Mouse (Mus musculus) stomach, embryonic 14.5 days (tissue): Measurements from ENCODE around the gene Vsx2. TPM values are rescaled to one million over a fixed set of nuclear protein-coding genes. Genes with fewer than 3 reads are reported as not detected.
"Not testable (repeated sequence)": the region's sequence is repeated elsewhere in the genome, so short reads cannot be mapped to it uniquely, and the experiment has no call there.

ENCODE experiments used
- ATAC-seq: fragments of 200-750 bp; cut with Nextera tagmentation; 2 replicates; pipeline ENCODE4 v1.8.0; 2017; ENCODE audit warnings: low read depth, moderate TSS enrichment; ENCODE audit not compliant: insufficient number of reproducible peaks, insufficient read depth, low FRiP score
- H3K27ac ChIP-seq: fragments of 300-500 bp; sonication (generic); 2 replicates; pipeline ENCODE4 v1.5.1; 2014; ENCODE audit warnings: mild to moderate bottlenecking, low read length, moderate library complexity, mixed read lengths
- H3K27me3 ChIP-seq: fragments of 300-500 bp; sonication (generic); 2 replicates; pipeline ENCODE4 v1.6.1; 2014; ENCODE audit warnings: low read length, control low read depth, mixed read lengths; ENCODE audit not compliant: control insufficient read depth, insufficient read depth
- H3K36me3 ChIP-seq: fragments of 300-500 bp; sonication (generic); 2 replicates; pipeline ENCODE4 v1.6.1; 2014; ENCODE audit warnings: mild to moderate bottlenecking, control low read depth, low read length, moderate library complexity, mixed read lengths; ENCODE audit not compliant: control insufficient read depth, insufficient read depth
- H3K4me1 ChIP-seq: fragments of 300-500 bp; sonication (generic); 2 replicates; pipeline ENCODE4 v1.6.1; 2014; ENCODE audit warnings: low read length, control low read depth, mixed read lengths; ENCODE audit not compliant: control insufficient read depth, insufficient read depth
- H3K4me2 ChIP-seq: fragments of 300-500 bp; sonication (generic); replicated peaks from 2 replicates; pipeline ENCODE4 v1.6.1; 2014; ENCODE audit warnings: low read depth, low read length, control low read depth
- H3K4me3 ChIP-seq: fragments of 300-500 bp; sonication (generic); 2 replicates; pipeline ENCODE4 v1.5.1; 2014; ENCODE audit warnings: low read depth, low read length, control low read depth
- H3K9ac ChIP-seq: fragments of 300-500 bp; sonication (generic); replicated peaks from 2 replicates; pipeline ENCODE4 v1.6.1; 2014; ENCODE audit warnings: low read depth, mild to moderate bottlenecking, control low read depth, low read length, moderate library complexity, mixed read lengths
- H3K9me3 ChIP-seq: fragments of 300-500 bp; sonication (generic); 2 replicates; pipeline ENCODE4 v1.6.1; 2016; ENCODE audit warnings: low read depth, low read length, control low read depth; ENCODE audit not compliant: control insufficient read depth
- WGBS: fragments of 180-500 bp; shearing (Covaris S2); extraction: QIAGEN DNeasy Blood & Tissue Kit; methylation state at CpG from one replicate; pipeline ENCODE4 v1.1.7; 2014; 5-methylcytosine and 5-hydroxymethylcytosine counted together
- polyA plus RNA-seq: library from polyadenylated mRNA; unstranded; fragments of >200 nt; fragmentation: Nextera tagmentation; extraction: Ambion mirVana; gene quantifications from 2 replicates; pipeline ENCODE4 v1.2.1, GENCODE M21; 2014

Vsx2 gene
- polyA plus RNA-seq, 1 experiment from 2014 or later = not detected

DNA sequence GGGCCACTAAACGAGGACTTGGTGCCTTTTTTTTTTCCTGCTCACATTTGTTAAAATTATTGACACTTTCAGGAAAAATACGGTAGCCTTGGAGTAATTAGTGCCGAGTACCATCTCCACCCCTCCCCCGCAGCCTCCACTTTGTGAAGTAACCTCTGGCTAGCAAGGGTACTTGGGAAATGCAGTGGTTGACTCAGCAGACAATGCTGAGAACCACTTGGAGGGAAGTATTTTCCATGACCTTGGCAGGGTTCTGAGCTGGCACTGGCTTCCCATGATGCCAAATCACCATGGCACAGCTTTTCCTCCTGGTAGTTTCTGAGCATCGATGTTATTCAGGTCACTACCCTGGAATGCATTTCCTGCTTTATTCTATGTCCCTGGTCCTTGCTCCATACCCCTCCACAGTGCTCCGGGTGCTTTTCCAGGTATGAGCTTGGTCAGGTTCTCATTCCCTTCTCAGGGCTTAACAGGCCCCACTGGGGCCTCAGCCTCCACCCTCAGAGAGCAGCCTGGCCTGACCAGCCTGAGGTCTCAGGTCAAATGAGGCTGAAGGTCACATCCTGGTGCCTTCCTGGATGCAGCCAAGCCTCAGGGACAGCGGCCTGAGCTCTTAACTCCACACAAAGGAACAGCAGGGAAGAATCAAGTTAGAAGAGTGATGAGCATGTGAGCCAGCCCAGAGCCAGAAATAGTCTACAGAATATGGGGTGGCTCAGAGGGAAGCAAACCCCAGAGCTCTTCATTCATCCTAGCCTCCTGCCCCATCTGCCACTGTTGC, 35.7 kb upstream of the Vsx2 start:
- H3K4me3 ChIP-seq = no peak overlapping the region
- WGBS = 77% methylated on average over 7 of the region's 7 CpGs

GRCm38 (mm10) chr12:84539537-84539936, 30.0 kb upstream of the Vsx2 start:
- not testable (repeated sequence) for H3K27me3 ChIP-seq, ATAC-seq, H3K4me2 ChIP-seq, H3K27ac ChIP-seq, H3K9me3 ChIP-seq, H3K4me1 ChIP-seq, H3K9ac ChIP-seq, H3K36me3 ChIP-seq, H3K4me3 ChIP-seq
- 74% methylated on average over 2 of the region's 3 CpGs for WGBS

More for the DNA sequence above, 35.7 kb upstream of the Vsx2 start:
- H3K4me2 ChIP-seq = no peak overlapping the region
- H3K36me3 ChIP-seq = 0 out of 2 replicates have a peak, but pooled peaks cover 10% of the 10 kb centered on the region
- no peak for ATAC-seq
- H3K4me1 ChIP-seq = no peaks in the 10 kb centered on the region
- H3K9ac ChIP-seq = no peak overlapping the region
- no peak overlapping the region for H3K27ac ChIP-seq
- H3K27me3 ChIP-seq = no peaks in the 10 kb centered on the region
- H3K9me3 ChIP-seq = no peaks in the 10 kb centered on the region

- Histone ChIP-seq H3K9ac (no peak overlapping the region), H3K27ac (no peak overlapping the region), H3K9me3 (no peaks in the 10 kb centered on the region), H3K27me3 (no peaks in the 10 kb centered on the region), H3K4me1 (no peaks in the 10 kb centered on the region), H3K4me2 (no peak overlapping the region), H3K36me3 (no peaks in the 10 kb centered on the region), H3K4me3 (no peak overlapping the region)
- no peak for ATAC-seq
- WGBS = 80% methylated on average over 11 of the region's 11 CpGs
Measured at GRCm38 (mm10) chr12:84541391-84541958, 28.1 kb upstream of the Vsx2 start.

GRCm38 (mm10) chr12:84546028-84546427, 23.5 kb upstream of the Vsx2 start:
- WGBS = 4% methylated on average over 12 of the region's 12 CpGs
- no peak overlapping the region for H3K4me3 ChIP-seq
- no peaks in the 10 kb centered on the region for H3K4me1 ChIP-seq
- H3K27ac ChIP-seq = no peak overlapping the region
- ATAC-seq = no peak
- H3K36me3 ChIP-seq = no peaks in the 10 kb centered on the region
- no peaks in the 10 kb centered on the region for H3K9me3 ChIP-seq
- H3K9ac ChIP-seq = no peak overlapping the region
- H3K4me2 ChIP-seq = no peak overlapping the region
- H3K27me3 ChIP-seq = no peaks in the 10 kb centered on the region

GRCm38 (mm10) chr12:84546577-84547085, 22.9 kb upstream of the Vsx2 start:
- no peak for ATAC-seq
- Histone ChIP-seq H3K4me3 (no peak overlapping the region), H3K4me2 (no peak overlapping the region), H3K27ac (no peak overlapping the region), H3K4me1 (no peaks in the 10 kb centered on the region), H3K36me3 (no peaks in the 10 kb centered on the region), H3K9ac (no peak overlapping the region), H3K9me3 (no peaks in the 10 kb centered on the region), H3K27me3 (no peaks in the 10 kb centered on the region)
- WGBS = 74% methylated on average over 2 of the region's 2 CpGs

DNA sequence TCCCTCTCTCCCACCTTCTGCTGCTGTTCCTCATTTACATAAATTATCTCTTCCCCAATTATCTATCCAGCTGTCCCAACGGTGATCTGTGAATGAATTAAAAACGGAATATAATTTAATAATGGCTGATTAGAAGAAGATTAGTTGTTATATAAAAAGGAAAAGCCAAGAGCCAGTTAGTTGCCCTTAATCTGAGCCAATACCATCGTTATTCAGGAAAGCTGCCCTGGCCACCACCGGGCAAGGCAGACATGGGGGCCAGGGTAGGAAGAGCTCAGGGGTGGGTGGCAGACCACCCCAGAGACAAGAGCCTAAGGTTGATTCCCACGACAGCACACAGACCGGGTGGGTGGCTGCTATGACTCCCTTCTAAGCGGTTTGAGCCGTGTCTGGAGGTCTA, 21.3 kb upstream of the Vsx2 start:
- Histone ChIP-seq H3K4me1 (no peaks in the 10 kb centered on the region), H3K9me3 (no peaks in the 10 kb centered on the region), H3K27me3 (no peaks in the 10 kb centered on the region), H3K36me3 (no peaks in the 10 kb centered on the region), H3K4me2 (no peak overlapping the region), H3K27ac (no peak overlapping the region), H3K9ac (no peak overlapping the region), H3K4me3 (no peak overlapping the region)
- no peak for ATAC-seq
- 51% methylated on average over 8 of the region's 8 CpGs for WGBS

DNA sequence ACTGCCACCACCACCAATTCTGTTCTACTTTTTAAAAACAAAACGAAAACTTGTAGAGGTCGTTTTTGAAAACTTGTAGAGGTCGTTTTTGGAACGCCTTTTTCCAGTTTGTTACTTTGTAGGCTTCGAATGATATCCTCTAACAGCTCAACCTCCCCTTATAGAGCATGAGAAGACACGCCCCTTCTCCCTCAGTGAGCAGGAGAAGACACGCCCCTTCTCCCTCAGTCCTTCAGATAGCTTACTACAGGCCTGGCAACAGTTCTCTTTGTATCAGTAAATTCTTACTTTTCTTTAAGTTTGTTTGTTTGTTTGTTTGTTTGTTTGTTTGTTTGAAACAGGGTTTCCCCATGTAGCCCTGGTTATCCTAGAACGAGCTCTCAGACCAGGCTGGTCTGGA, 14.3 kb upstream of the Vsx2 start:
- H3K36me3 ChIP-seq = no peaks in the 10 kb centered on the region
- no peak overlapping the region for H3K4me3 ChIP-seq
- no peak overlapping the region for H3K4me2 ChIP-seq
- ATAC-seq = no peak
- no peaks in the 10 kb centered on the region for H3K27me3 ChIP-seq
- no peak overlapping the region for H3K9ac ChIP-seq
- H3K9me3 ChIP-seq = no peaks in the 10 kb centered on the region
- H3K27ac ChIP-seq = no peak overlapping the region
- WGBS = 51% methylated on average over 8 of the region's 8 CpGs
- no peaks in the 10 kb centered on the region for H3K4me1 ChIP-seq

DNA sequence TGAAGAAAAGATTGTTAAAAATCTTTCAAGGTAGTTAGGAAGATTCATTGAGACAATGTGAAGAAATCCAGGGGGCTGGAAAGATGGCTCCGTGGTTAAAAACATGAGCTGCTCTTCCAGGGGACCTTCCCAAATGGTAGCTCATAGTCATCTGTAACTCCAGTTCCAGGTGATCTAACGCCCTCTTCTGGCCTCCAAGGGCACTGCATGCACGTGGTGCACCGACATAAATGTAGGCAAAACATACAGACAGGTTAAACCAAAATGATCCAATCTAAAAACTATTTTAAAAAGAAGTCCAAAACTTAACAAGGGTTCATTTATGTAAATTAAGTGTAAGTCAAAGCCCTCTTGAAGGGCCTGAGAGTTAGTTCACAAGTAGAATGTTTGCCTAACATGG, 7.0 kb upstream of the Vsx2 start:
- Histone ChIP-seq H3K4me1 (no peaks in the 10 kb centered on the region), H3K4me2 (no peak overlapping the region), H3K27me3 (0 out of 2 replicates have a peak, but pooled peaks cover 4% of the 10 kb centered on the region), H3K9me3 (no peaks in the 10 kb centered on the region), H3K27ac (no peak overlapping the region), H3K36me3 (no peaks in the 10 kb centered on the region), H3K9ac (no peak overlapping the region), H3K4me3 (no peak overlapping the region)
- WGBS = 41% methylated on average over 4 of the region's 4 CpGs
- ATAC-seq = no peak
